Mouse (Mus musculus): ENCODE results near the gene Dlgap1. TPM values are rescaled to one million over a fixed set of nuclear protein-coding genes. Genes with fewer than 3 reads are reported as not detected.

Gene Dlgap1
- total RNA-seq, 2 experiments from 2014 or later: 512 to 527 TPM

- peak; percentile 52 to 68 for DNase-seq (ENCODE audit: low spot score in 2 of 2)
Measured at GRCm38 (mm10) chr17:70446451-70446850, 477.6 kb downstream of the Dlgap1 start.

DNA sequence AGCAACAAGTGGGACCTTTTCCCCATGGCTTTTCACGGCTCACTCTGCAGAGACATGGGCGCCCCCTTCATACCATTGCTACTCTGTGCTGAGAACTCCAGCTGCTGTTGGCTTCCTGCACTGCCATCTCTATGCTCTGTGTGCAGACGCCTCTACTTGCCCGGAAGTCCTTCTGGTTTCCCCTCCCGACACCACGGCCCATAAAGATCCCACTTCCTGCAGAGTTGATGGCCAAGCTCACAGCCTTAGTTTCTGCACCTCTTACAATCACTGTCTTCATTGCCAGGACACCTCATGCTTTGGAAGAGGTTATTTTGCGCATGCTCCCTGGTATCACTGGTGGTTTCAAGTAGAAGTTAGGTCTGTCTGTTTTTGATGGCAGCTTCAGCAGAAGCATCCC lies 486.2 kb downstream of the Dlgap1 start:
- no peak for DNase-seq (ENCODE audit: low spot score in 2 of 2)

DNA sequence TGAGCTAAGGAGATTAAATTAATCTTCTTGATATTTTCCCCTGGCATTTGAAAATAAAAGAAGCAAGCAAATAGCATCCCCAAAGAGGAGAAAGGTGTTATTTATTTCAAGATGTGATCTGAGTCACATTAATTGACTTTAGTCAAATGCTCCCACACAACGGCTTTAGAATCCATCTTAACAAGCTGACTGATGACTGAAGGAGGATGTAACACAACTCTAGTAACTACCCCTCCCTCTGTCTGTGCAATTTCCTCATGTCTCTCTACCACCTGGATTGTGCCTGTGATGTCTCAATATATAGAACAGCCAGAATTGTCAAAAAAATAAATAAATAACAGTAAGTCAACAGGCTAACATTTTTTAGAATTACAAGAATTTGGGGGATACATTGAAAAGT lies 488.2 kb downstream of the Dlgap1 start:
- DNase-seq (ENCODE audit: low spot score in 2 of 2): no peak

GRCm38 (mm10) chr17:70462231-70462630 lies 493.4 kb downstream of the Dlgap1 start:
- DNase-seq (ENCODE audit: low spot score in 2 of 2): no peak

DNA sequence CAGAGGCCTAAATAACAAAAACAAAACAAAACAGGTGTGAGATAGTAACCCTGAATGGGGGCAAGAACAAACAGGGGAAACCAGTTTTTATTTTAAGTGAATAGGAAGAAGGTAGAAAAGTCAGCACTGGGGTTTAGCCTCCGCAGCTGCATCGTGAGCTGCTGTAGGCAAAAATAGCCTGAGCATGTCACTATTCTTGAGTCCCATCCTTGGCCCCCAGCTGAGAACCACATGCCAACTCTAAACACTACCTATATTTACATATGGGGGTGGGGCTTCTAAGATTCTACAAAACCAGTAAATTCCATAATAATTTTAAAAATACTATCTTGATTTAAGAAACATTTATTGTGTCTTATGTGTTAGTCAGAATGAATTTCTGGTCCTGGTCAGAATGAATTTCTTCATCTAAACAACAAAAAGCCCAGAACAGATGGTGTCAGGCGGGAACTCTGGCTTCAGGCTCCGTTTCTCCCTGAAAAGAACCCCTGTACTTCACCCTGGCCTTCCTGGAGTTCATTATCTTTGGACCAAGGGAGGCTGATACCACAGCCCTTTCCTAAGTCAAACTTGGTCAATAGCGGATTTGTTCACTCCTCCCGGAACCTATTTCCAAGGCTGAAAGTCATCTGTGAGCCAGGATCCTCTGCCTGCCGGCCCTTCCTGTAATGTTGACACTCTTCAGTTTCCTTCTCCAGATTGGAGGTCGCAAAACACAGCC lies 494.1 kb downstream of the Dlgap1 start:
- DNase-seq (ENCODE audit: low spot score in 2 of 2): no peak

DNA sequence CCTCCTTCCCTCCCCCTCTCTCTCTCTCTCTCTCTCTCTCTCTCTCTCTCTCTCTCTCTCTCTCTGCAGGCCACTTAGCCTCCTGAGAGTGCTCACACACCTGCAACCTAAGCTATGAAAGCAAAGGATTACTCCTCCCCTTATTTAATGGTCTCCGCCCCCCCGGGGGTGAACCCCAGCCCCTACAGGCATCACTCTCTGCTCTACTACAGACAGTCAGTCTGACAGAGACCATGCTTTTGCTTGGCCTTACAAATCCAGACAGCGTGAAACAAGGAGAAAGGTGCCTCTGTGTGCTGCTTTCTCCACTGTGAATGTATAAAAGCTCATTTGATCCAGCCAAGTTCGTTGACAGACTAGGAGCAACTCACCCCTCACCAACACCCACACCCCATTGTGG lies 497.5 kb downstream of the Dlgap1 start:
- no peak for DNase-seq (ENCODE audit: low spot score in 2 of 2)

GRCm38 (mm10) chr17:70470970-70471371 lies 502.1 kb downstream of the Dlgap1 start:
- DNase-seq (ENCODE audit: low spot score in 2 of 2): peak; percentile 76 to 92

GRCm38 (mm10) chr17:70472162-70472561 lies 503.3 kb downstream of the Dlgap1 start:
- peak in 1 of 2 experiments; percentile 50 for DNase-seq (ENCODE audit: low spot score in 2 of 2)

DNA sequence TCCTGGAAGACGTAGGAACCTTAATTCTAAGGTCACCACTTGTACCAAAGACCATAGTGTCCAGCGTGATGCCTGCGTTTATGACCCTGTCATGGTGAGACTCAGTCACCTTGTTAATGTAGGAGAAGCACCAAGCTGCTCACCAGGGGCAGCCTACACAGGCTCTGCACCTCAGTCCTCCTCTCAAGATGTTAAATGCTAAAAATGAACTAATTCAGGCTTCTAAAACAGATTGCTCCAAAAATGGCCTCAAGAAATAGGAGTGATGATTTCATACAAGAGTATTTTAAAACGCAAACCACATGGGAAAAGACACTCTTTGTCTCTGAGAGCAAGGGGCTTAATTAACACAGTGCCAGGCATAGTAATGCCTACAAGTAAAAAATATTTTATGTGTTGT lies 505.0 kb downstream of the Dlgap1 start:
- no peak for DNase-seq (ENCODE audit: low spot score in 2 of 2)

DNA sequence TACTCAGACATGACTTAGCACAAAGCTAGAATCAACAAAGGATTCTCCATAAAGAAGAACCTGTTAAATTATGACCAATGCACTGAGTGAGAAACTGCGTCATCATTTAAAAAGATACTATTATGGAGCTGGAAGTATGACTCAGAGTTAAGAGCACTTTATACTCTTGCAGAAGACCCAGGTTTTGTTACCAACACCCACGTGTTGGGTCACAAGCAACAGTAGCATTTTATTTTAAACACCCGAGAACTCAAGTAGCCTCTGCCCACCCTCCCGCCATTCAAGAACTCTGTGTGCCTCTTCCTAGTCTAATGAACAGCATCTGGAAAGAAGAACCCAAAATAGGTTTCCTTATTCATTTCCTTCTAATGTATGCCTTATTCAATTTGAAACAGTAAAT lies 514.8 kb downstream of the Dlgap1 start:
- no peak for DNase-seq (ENCODE audit: low spot score in 2 of 2)

- DNase-seq (ENCODE audit: low spot score in 2 of 2): no peak
Measured at GRCm38 (mm10) chr17:70485668-70486067, 516.8 kb downstream of the Dlgap1 start.

DNA sequence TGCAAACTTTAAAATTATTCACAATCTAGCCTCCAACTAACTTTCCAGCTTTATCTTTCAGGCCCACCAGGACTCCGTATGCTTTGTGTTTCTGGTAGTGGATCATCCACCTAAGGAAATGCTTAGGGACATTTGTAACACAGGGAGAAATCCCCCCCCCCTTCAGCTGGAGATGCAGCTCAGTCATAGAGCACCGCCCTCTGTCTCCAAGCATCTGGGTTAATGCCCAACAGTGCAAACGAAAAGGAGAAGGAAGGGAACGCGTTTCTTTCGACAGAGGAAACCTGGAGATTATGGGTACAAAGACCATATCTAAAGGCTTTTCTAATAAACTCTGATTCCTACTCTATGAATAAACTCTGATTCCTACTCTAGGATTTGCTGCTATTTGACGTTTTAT lies 517.4 kb downstream of the Dlgap1 start:
- no peak for DNase-seq (ENCODE audit: low spot score in 2 of 2)

DNA sequence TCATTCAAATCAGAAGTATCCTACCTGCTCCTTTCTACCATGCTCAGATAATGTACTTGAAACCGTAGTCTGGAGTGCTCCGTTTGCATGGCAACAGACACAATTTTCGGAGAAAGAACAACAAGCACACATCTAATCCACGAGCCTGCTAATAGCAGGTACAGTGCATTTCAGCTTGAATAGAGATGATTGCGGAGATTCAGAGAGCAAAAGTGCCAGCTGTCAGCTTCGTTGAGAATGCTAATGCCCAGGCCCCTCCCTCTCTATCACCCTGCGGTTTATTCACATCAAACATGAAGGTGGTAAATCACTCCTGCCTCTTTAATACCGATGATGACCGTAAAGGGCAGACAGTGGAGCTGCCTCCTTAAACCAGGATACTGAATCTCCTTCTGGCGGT lies 518.0 kb downstream of the Dlgap1 start:
- no peak for DNase-seq (ENCODE audit: low spot score in 2 of 2)

GRCm38 (mm10) chr17:70488784-70489265 lies 520.0 kb downstream of the Dlgap1 start:
- peak; percentile 88 to 95 for DNase-seq (ENCODE audit: low spot score in 2 of 2)

DNA sequence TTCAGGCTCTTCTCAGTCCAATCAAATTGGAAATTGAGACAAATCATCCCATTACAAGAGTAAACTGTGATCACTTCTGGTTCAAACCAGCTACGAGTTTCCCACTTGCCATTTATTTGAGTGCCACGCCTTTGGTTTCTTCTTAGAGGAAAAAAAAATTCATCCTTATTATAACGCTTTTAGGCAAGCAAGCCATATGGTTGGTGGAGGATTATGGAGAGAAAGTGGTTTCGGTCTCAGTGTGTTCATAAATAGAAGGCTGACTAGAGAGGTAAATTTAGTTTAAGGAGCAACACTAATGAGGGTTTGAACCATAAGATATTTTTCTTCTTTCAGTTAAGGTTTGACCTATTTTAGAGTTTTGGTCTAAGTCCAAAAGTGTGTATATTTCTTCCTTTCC lies 522.7 kb downstream of the Dlgap1 start:
- DNase-seq (ENCODE audit: low spot score in 2 of 2): no peak

GRCm38 (mm10) chr17:70494338-70494737 lies 525.5 kb downstream of the Dlgap1 start:
- peak in 1 of 2 experiments; percentile 60 for DNase-seq (ENCODE audit: low spot score in 2 of 2)

GRCm38 (mm10) chr17:70498256-70498655 lies 529.4 kb downstream of the Dlgap1 start:
- DNase-seq (ENCODE audit: low spot score in 2 of 2): no peak

DNA sequence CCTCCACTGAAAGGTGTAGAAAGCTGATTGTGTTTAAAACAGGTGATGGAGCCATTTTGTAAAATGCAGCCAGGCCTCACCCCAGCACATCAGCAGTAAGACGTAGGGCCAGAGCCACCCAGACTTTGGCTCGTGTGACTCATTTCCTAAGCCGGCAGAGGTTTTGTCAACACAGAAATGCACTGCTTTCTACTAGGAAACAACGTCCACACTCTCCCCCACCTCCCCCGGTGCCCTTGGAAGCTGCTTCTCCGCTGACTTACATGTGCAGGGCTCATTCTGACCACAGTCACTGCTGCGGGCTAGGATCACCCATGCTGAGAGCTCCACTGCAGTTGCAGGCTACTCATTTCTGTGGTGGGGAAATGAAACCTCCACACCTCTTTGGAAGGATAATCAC lies 533.1 kb downstream of the Dlgap1 start:
- no peak for DNase-seq (ENCODE audit: low spot score in 2 of 2)

DNA sequence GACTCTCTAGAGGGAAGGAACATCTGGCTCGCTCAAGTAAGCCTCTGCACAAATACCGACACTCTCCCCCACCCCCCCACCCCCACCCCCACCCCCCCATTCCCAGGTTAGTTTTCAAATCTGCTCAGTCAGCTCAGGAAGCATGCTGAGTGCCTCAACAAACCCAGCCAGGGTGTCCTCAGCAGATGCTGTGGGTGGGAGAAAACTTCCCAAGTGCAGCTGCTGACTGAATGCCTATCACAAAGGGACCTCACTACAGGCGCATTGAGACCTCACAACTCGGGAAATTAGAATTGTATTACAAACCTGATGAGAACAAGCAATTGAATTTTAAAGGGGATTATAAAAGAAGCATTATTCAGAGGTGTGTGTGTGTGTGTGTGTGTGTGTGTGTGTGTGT lies 538.9 kb downstream of the Dlgap1 start:
- no peak for DNase-seq (ENCODE audit: low spot score in 2 of 2)

GRCm38 (mm10) chr17:70510441-70510840 lies 541.6 kb downstream of the Dlgap1 start:
- DNase-seq (ENCODE audit: low spot score in 2 of 2): peak; percentile 59 to 73

DNA sequence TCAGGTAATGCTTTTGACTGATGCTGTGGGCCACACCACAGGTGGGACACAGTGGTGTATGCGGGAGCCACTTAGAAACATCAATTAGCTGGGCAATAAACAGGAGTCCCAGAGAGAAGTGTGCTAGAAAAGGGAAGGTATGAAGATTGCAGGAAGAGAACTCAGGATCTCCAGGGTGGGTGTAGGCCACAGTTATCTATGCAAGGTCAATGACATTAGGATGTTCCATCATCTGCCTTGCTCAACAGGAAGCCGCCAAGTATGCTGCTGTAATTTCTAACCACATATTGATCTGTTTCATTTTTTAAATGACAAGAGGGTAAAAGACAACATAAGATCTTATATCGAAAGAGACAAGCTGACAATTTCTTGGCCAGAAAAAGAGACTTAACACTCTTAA lies 542.5 kb downstream of the Dlgap1 start:
- DNase-seq (ENCODE audit: low spot score in 2 of 2): no peak

- no peak for DNase-seq (ENCODE audit: low spot score in 2 of 2)
Measured at GRCm38 (mm10) chr17:70513736-70514135, 544.9 kb downstream of the Dlgap1 start.

DNA sequence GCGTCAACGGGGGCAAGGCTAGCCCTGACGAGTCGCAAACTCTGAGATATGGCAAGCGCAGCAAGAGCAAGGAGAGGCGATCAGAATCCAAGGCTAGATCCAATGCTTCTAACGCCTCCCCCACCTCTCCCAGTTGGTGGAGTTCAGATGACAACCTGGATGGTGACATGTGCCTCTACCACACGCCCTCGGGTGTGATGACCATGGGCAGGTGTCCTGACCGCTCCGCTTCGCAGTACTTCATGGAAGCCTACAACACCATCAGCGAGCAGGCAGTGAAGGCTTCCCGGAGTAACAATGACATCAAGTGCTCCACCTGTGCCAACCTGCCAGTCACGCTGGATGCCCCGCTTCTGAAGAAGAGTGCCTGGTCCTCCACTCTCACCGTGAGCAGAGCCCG lies 547.6 kb downstream of the Dlgap1 start:
- no peak for DNase-seq (ENCODE audit: low spot score in 2 of 2)
